Mouse (Mus musculus) lung, postnatal 0 days (tissue): ENCODE data around the gene Pparg. TPM values are rescaled to one million over a fixed set of nuclear protein-coding genes. Genes with fewer than 3 reads are reported as not detected.

Experiments
- ATAC-seq: fragments of 200-750 bp; cut with Nextera tagmentation; 2 replicates; pipeline ENCODE4 v1.8.0; 2017; ENCODE audit warnings: moderate library complexity
- DNase-seq: peaks from one replicate; pipeline ENCODE4 v3.0.0-alpha.2; 2016; ENCODE audit warnings: low spot score
- H3K27ac ChIP-seq: fragments of 300-500 bp; sonication (generic); 2 replicates; pipeline ENCODE4 v1.5.1; 2014; ENCODE audit warnings: antibody characterized with exemption, mild to moderate bottlenecking, low read length, mixed read lengths
- H3K27me3 ChIP-seq: fragments of 300-500 bp; sonication (generic); replicated peaks from 2 replicates; pipeline ENCODE4 v1.6.1; 2014; ENCODE audit warnings: low read length, mixed read lengths; ENCODE audit not compliant: insufficient read depth
- H3K36me3 ChIP-seq: fragments of 300-500 bp; sonication (generic); 2 replicates; pipeline ENCODE4 v1.6.1; 2014; ENCODE audit warnings: low read length, mixed read lengths; ENCODE audit not compliant: insufficient read depth
- H3K4me1 ChIP-seq: fragments of 300-500 bp; sonication (generic); 2 replicates; pipeline ENCODE4 v1.6.1; 2014; ENCODE audit warnings: antibody characterized with exemption, low read depth, low read length, mixed read lengths; ENCODE audit not compliant: insufficient read depth
- H3K4me2 ChIP-seq: fragments of 300-500 bp; sonication (generic); replicated peaks from 2 replicates; pipeline ENCODE4 v1.6.1; 2014; ENCODE audit warnings: low read depth, mild to moderate bottlenecking, low read length, moderate library complexity, mixed read lengths
- H3K4me3 ChIP-seq: fragments of 300-500 bp; sonication (generic); 2 replicates; pipeline ENCODE4 v1.5.1; 2014; ENCODE audit warnings: low read depth, low read length
- H3K9ac ChIP-seq: fragments of 300-500 bp; sonication (generic); replicated peaks from 2 replicates; pipeline ENCODE4 v1.6.1; 2014; ENCODE audit warnings: low read depth, mild to moderate bottlenecking
- H3K9me3 ChIP-seq: fragments of 300-500 bp; sonication (generic); 2 replicates; pipeline ENCODE4 v1.6.1; 2016; ENCODE audit warnings: low read length, mixed read lengths
- CTCF ChIP-seq: IDR thresholded peaks from 2 replicates; pipeline ENCODE4 v1.5.1; 2016; ENCODE audit warnings: antibody characterized with exemption, mild to moderate bottlenecking
- EP300 ChIP-seq: IDR thresholded peaks from 2 replicates; pipeline ENCODE4 v1.6.1; 2016; ENCODE audit warnings: antibody characterized with exemption, mild to moderate bottlenecking, control low read depth
- WGBS: fragments of 180-500 bp; shearing (Covaris S2); extraction: QIAGEN DNeasy Blood & Tissue Kit; methylation state at CpG from one replicate; pipeline ENCODE4 v1.1.7; 2014; 5-methylcytosine and 5-hydroxymethylcytosine counted together
- polyA plus RNA-seq: library from polyadenylated mRNA; unstranded; fragments of >200 nt; fragmentation: Nextera tagmentation; extraction: Ambion mirVana; gene quantifications from 2 replicates; pipeline ENCODE4 v1.2.1, GENCODE M21; 2015

The Pparg gene
- polyA plus RNA-seq, 1 experiment from 2014 or later = 7.7 TPM

- H3K27ac ChIP-seq = no peak overlapping the region
- DNase-seq = peak; percentile 58
Measured at GRCm38 (mm10) chr6:115318811-115319210, 41.9 kb upstream of the Pparg start.

GRCm38 (mm10) chr6:115319686-115320085 lies 41.1 kb upstream of the Pparg start:
- H3K4me1 ChIP-seq = no peaks in the 10 kb centered on the region
- no peaks in the 10 kb centered on the region for H3K9me3 ChIP-seq
- ATAC-seq = no peak
- no peak overlapping the region for H3K4me3 ChIP-seq
- H3K27ac ChIP-seq = no peak overlapping the region
- no peak overlapping the region for H3K9ac ChIP-seq
- WGBS = 78% methylated on average over 4 of the region's 4 CpGs
- TF ChIP-seq EP300 = no peak
- no peak for TF ChIP-seq CTCF
- H3K4me2 ChIP-seq = no peak overlapping the region
- DNase-seq = no peak
- H3K36me3 ChIP-seq = no peaks in the 10 kb centered on the region
- H3K27me3 ChIP-seq = no peaks in the 10 kb centered on the region

More at GRCm38 (mm10) chr6:115318811-115319210, 41.9 kb upstream of the Pparg start:
- no peaks in the 10 kb centered on the region for H3K36me3 ChIP-seq
- H3K27me3 ChIP-seq = no peaks in the 10 kb centered on the region
- no peaks in the 10 kb centered on the region for H3K4me1 ChIP-seq
- no peak overlapping the region for H3K9ac ChIP-seq
- 58% methylated on average over 6 of the region's 6 CpGs for WGBS
- H3K4me3 ChIP-seq = no peak overlapping the region
- H3K4me2 ChIP-seq = no peak overlapping the region
- ATAC-seq = peak; percentile 41; the same call in 1 of the 2 replicates
- no peaks in the 10 kb centered on the region for H3K9me3 ChIP-seq
- TF ChIP-seq CTCF (no peak), EP300 (no peak)

GRCm38 (mm10) chr6:115320927-115321714 lies 39.6 kb upstream of the Pparg start:
- TF ChIP-seq CTCF (no peak), EP300 (no peak)
- Histone ChIP-seq H3K27ac (no peak overlapping the region), H3K4me2 (no peak overlapping the region), H3K4me3 (no peak overlapping the region), H3K36me3 (no peaks in the 10 kb centered on the region), H3K4me1 (no peaks in the 10 kb centered on the region), H3K27me3 (no peaks in the 10 kb centered on the region), H3K9ac (no peak overlapping the region), H3K9me3 (no peaks in the 10 kb centered on the region)
- ATAC-seq (no peak), DNase-seq (no peak)
- WGBS = 80% methylated on average over 8 of the region's 8 CpGs

- ATAC-seq = no peak
- H3K27ac ChIP-seq = no peak overlapping the region
- no peak for DNase-seq
- H3K9me3 ChIP-seq = no peaks in the 10 kb centered on the region
- 61% methylated on average over 6 of the region's 6 CpGs for WGBS
- no peak for TF ChIP-seq CTCF
- no peak for TF ChIP-seq EP300
- no peaks in the 10 kb centered on the region for H3K36me3 ChIP-seq
- H3K27me3 ChIP-seq = no peaks in the 10 kb centered on the region
- H3K4me2 ChIP-seq = no peak overlapping the region
- H3K4me1 ChIP-seq = no peaks in the 10 kb centered on the region
- H3K9ac ChIP-seq = no peak overlapping the region
- no peak overlapping the region for H3K4me3 ChIP-seq
Measured at GRCm38 (mm10) chr6:115321883-115322351, 38.8 kb upstream of the Pparg start.

- Histone ChIP-seq H3K9ac (no peak overlapping the region), H3K27ac (no peak overlapping the region), H3K4me3 (no peak overlapping the region), H3K4me1 (no peaks in the 10 kb centered on the region), H3K27me3 (no peaks in the 10 kb centered on the region), H3K36me3 (no peaks in the 10 kb centered on the region), H3K9me3 (no peaks in the 10 kb centered on the region), H3K4me2 (no peak overlapping the region)
- TF ChIP-seq CTCF = no peak
- TF ChIP-seq EP300 = no peak
- 94% methylated on average over 5 of the region's 5 CpGs for WGBS
- DNase-seq (no peak), ATAC-seq (no peak)
Measured at GRCm38 (mm10) chr6:115322956-115323355, 37.8 kb upstream of the Pparg start.

- no peaks in the 10 kb centered on the region for H3K36me3 ChIP-seq
- H3K27me3 ChIP-seq = no peaks in the 10 kb centered on the region
- TF ChIP-seq EP300 (no peak), CTCF (no peak)
- H3K4me1 ChIP-seq = no peaks in the 10 kb centered on the region
- DNase-seq (no peak), ATAC-seq (no peak)
- no peaks in the 10 kb centered on the region for H3K9me3 ChIP-seq
- no peak overlapping the region for H3K9ac ChIP-seq
- H3K4me2 ChIP-seq = no peak overlapping the region
- H3K4me3 ChIP-seq = no peak overlapping the region
- no peak overlapping the region for H3K27ac ChIP-seq
Measured at GRCm38 (mm10) chr6:115330964-115331363, 29.8 kb upstream of the Pparg start.
